Mouse (Mus musculus): ENCODE measurements around the gene Gp1bb. TPM values are rescaled to one million over a fixed set of nuclear protein-coding genes. Genes with fewer than 3 reads are reported as not detected.

Gp1bb gene
- polyA plus RNA-seq, 1 experiment from 2014 or later: 13.1 TPM

DNA sequence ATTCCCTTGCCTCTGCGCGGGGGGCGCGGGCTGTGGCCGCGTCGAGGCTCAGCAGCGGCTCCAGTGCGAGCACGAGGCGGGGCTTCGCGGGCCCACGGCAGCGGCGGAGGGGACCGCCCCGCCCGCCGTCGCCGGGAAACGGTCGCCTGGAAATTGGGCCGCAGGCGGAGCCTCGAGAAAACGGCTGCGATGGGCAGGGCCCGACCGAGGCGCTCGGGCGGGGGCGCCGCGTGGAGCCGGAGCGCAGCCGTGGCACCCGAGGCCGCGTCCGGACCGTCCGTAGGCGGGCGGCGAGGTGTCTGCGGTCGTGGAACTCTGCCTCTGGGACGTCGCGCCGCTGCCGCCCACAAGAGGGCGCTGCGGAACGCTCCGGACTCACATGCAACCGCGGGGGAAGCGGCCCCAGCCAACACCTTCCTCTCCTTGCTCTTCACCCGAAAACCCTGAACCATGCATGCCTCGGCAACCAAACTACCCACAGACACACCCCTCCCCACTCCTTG lies 4.2 kb upstream of the Gp1bb start, which contains the start of gene Gm49601:
Gm49601 (minus strand) TSS at position 52 of the 503 bp plus-strand sequence.
- H3K36me3 ChIP-seq (replicated peaks): peaks cover 39% of the 10 kb centered on the region
- peak within 1 kb of the TSS; percentile 94 for H3K4me2 ChIP-seq
- no peak within 1 kb of the TSS for H3K27ac ChIP-seq
- no peaks in the 10 kb centered on the region for H3K9me3 ChIP-seq
- peak; percentile 4 for ATAC-seq (replicated peaks)
- peaks cover 52% of the 10 kb centered on the region for H3K4me1 ChIP-seq
- H3K9ac ChIP-seq: peak within 1 kb of the TSS; percentile 45
- peaks cover 48% of the 10 kb centered on the region for H3K27me3 ChIP-seq (replicated peaks)
- H3K4me3 ChIP-seq: peak within 1 kb of the TSS; percentile 84
- WGBS: under 1% methylated on average over 61 of the region's 65 CpGs

DNA sequence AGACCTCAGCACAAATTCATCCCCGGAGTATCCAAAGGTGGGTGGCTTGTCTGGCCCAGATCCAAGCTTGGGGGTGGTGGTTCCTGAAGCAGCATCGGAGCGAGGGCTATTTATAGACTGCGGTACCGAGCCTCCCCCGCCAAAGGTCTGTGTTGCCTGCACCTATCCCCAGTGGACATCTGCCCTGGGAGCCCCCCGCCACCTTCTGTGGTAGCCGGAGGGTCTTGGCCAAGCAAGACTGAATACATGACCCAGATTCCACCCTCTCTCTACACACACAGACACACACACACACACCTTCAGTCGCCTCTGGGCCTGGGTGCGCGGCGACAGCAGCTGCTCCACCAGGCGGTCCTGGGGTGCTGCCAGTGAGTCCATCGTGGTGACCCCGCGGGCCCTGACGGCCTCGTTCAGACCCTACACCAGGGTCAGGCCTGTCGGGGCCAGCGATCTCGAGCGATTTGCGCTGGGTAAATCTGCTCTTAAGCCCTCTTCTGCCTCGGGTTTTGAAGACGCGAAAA lies 3.6 kb upstream of the Gp1bb start:
- no peak for ATAC-seq (replicated peaks)
- WGBS: 16% methylated on average over 26 of the region's 26 CpGs
- H3K4me3 ChIP-seq: peak overlapping the region; percentile 84

DNA sequence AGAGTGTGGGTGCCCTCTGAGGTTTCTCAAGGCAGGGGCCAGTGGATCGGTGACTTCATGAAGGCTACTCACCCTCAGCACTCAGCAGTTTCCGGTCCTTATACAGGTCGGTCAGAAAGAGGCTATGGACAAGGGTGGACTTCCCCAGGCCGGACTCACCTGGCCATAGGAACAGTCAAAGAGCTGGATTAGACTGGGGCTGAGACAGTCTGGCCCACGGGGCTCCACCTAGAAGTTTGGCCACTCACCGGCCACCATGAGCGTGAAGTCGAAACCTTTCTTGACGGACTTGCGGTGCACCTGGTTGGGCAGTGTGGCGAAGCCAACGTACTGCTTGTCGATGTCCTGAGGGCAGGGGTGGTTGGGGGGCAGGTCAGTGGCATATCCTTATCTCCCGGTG lies 2.9 kb upstream of the Gp1bb start:
- no peaks in the 10 kb centered on the region for H3K9me3 ChIP-seq
- H3K27me3 ChIP-seq (replicated peaks): peaks cover 61% of the 10 kb centered on the region
- peaks cover 59% of the 10 kb centered on the region for H3K4me1 ChIP-seq
- WGBS: 41% methylated on average over 14 of the region's 14 CpGs
- H3K4me2 ChIP-seq: no peak overlapping the region
- peaks cover 39% of the 10 kb centered on the region for H3K36me3 ChIP-seq (replicated peaks)
- no peak for ATAC-seq (replicated peaks)
- no peak overlapping the region for H3K9ac ChIP-seq
- H3K27ac ChIP-seq: no peak overlapping the region
- H3K4me3 ChIP-seq: no peak overlapping the region

More for the DNA sequence above, 3.6 kb upstream of the Gp1bb start:
- no peaks in the 10 kb centered on the region for H3K9me3 ChIP-seq
- peaks cover 54% of the 10 kb centered on the region for H3K27me3 ChIP-seq (replicated peaks)
- H3K4me1 ChIP-seq: peaks cover 58% of the 10 kb centered on the region
- no peak overlapping the region for H3K27ac ChIP-seq
- H3K4me2 ChIP-seq: peak overlapping the region; percentile 94
- peaks cover 39% of the 10 kb centered on the region for H3K36me3 ChIP-seq (replicated peaks)
- peak overlapping the region; percentile 45 for H3K9ac ChIP-seq

DNA sequence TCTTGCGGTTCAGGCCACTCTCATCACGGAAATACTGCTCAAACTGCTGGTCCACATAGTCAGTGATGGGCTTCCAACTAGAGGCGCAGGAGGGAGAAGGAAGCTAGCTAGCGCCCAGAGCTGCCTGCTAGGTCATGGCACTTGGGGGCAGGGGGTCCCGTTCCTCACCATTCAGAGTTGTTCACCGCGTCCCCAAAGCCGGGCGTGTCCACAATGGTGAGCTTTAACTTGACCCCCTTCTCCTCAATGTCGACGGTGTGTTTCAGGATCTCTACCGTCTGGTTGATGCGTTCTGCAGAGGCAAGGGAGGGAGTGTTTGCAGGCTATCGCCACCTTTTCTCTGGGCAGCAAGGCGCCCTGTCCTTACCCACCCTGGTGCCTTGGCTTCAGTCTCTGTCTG lies 2.4 kb upstream of the Gp1bb start:
- H3K9me3 ChIP-seq: no peaks in the 10 kb centered on the region
- H3K4me3 ChIP-seq: no peak overlapping the region
- peaks cover 57% of the 10 kb centered on the region for H3K4me1 ChIP-seq
- ATAC-seq (replicated peaks): no peak
- WGBS: 38% methylated on average over 15 of the region's 15 CpGs
- H3K27me3 ChIP-seq (replicated peaks): peaks cover 66% of the 10 kb centered on the region
- H3K9ac ChIP-seq: no peak overlapping the region
- H3K27ac ChIP-seq: no peak overlapping the region
- no peak overlapping the region for H3K4me2 ChIP-seq
- H3K36me3 ChIP-seq (replicated peaks): peaks cover 39% of the 10 kb centered on the region

DNA sequence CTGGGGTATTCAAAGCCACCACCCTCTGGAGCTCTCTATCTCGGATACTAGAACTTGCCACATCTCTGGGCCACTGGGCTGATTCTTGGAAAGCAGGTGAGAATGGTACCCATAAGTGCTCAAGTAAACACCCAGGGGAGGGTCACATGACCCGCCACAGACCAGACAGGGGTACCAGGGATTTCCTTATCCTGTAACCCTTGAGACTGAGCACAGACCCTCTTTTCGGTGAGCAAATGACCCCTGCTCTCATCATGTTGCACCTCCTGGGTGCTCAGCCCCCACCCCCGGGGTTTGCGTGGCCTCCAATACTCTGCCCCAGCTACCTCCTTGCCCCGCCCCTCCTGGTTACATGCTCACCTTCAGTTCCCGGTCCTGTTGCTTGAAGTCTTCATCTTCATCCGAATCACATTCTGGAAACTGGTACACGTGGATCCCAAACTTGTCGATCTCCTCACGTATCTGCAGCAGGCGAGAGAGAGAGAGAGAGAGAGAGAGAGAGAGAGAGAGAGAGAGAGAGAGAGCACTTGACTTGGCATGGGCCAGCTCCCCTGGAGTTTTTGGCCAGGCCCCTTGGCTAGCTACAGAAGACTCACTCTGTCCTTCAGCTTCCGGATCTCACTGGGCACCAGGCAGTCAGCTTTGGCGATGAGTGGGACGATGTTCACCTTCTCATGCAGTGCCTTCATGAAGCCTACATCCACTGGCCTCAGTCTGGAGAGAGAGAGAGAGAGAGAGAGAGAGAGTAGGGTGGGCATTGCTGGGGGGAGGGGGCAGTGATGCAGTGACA lies 1.7 kb upstream of the Gp1bb start:
- WGBS: 39% methylated on average over 15 of the region's 15 CpGs
- H3K9ac ChIP-seq: no peak overlapping the region
- H3K36me3 ChIP-seq (replicated peaks): peaks cover 39% of the 10 kb centered on the region
- no peak for ATAC-seq (replicated peaks)
- H3K4me2 ChIP-seq: no peak overlapping the region
- no peak overlapping the region for H3K4me3 ChIP-seq
- peaks cover 73% of the 10 kb centered on the region for H3K27me3 ChIP-seq (replicated peaks)
- H3K27ac ChIP-seq: no peak overlapping the region
- peaks cover 55% of the 10 kb centered on the region for H3K4me1 ChIP-seq
- no peaks in the 10 kb centered on the region for H3K9me3 ChIP-seq

DNA sequence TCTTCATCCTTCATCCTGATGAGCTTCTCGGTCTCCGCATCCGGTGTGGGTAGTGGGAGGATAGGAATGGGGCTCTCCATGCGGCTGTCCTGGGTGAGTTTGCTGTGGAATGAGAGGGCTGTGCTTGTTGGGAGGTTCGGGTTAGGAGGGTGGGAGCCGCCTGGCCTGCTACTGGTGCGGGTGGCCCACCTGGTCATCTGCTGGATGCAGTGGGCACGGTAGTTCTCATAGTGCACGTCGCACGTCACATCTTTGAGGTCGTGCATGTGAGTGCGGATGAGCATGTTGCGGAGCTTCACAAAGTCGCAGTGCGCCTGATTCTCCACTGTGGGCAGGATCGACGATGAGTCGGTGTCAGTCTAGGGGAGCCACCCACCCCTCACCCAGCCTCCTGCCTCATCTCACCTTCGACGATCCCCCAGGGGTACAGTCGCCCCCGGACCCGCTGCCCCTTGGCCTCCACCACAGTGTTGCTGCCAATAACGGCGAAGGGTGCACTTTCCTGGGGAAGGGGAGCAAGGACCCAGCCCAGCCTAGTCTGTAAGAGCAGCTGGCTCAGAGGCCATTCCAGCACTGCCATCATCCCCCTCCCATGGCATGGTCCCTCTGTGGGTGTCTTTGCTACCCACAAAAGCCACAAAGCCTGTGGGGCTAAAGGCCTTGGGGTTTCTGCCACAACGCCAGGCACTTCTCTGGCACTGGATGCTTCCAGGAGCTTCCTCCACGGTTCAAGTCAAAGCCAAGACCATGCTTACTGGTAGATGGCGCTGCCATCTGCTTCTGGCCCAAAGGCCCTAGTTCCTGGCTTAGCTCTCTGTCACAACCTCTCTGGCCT lies 930 bp upstream of the Gp1bb start:
- Histone ChIP-seq H3K27me3 (replicated peaks) (peaks cover 80% of the 10 kb centered on the region), H3K4me3 (no peak overlapping the region), H3K9me3 (no peaks in the 10 kb centered on the region), H3K4me2 (no peak overlapping the region), H3K9ac (no peak overlapping the region), H3K27ac (no peak overlapping the region), H3K36me3 (replicated peaks) (peaks cover 39% of the 10 kb centered on the region), H3K4me1 (peaks cover 47% of the 10 kb centered on the region)
- 38% methylated on average over 29 of the region's 29 CpGs for WGBS
- no peak for ATAC-seq (replicated peaks)

DNA sequence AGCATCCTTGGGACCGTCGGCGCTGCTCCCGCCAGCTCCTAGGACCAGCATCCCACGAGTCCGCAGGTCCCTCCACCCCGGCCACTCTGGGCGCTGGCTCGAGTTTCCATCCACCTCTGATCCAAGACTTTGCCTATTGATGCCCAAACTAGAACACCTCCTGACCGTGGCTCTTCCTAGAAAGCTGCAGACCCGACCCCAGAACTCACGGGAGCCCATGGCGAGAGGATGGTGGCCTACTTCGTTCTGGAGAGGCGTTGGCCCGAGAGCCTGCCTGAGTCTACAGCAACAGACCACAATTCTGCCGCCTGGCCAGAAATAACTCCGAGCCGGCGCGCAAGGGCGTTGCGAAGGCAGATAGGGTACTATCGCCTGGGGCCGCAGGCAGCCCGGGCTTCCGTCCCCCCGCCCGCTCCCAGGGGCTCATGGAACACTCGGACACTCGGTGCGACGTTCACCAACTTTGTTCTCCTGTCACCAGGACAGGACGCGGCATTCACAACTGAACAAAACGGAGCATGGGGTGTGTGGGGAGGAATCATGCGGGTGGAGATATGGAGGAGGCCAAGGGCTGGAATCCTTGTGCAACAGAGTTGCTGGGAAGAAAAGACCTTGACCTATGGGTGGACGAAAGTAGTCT lies 721 bp downstream of the Gp1bb start:
- Histone ChIP-seq H3K9me3 (no peaks in the 10 kb centered on the region), H3K4me2 (peak overlapping the region; percentile 57), H3K27ac (no peak overlapping the region), H3K27me3 (replicated peaks) (peaks cover 89% of the 10 kb centered on the region), H3K36me3 (replicated peaks) (peaks cover 39% of the 10 kb centered on the region), H3K9ac (no peak overlapping the region), H3K4me3 (peak overlapping the region; percentile 33), H3K4me1 (peaks cover 37% of the 10 kb centered on the region)
- WGBS: 13% methylated on average over 38 of the region's 38 CpGs
- 0 out of 2 replicates have a peak, but pooled peaks have one; percentile 1 for ATAC-seq (replicated peaks)

DNA sequence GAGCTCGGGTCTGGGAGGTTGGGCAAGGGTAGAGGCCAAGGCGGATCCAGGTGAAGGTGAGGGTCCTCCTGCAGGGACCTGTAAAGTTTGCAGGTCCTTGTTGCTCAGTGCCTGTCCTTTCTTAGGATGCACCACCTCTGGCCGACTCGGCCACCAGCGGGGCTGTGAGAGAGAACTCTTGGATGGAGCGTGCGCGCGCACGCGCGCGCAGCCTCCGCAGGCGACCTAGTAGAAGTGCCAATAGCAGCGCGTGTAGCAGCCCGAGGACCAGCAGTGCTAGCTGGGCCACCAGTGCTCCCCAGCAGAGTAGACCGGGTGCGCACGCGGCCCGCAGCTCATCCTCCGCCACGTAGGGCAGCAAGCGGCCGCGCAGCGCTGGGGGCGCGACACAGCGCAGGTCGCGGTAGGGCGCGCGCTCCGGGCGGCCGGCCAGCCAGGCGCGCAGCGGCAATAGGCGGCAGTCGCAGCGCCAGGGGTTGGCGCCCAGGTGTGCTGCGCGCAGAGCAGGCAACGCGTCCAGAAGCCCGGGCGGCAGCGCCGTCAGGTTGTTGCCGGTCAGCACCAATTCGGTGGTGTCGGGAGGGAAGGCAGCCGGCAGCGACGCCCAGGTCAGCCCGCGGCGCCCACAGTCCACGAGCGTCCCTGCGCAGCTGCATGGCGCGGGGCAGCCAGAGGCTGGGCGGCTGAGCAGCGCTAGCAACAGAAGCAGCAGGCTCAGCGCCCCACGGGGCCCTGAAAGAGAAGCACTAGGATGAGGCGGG lies 1.4 kb downstream of the Gp1bb start:
- no peaks in the 10 kb centered on the region for H3K9me3 ChIP-seq
- H3K36me3 ChIP-seq (replicated peaks): peaks cover 39% of the 10 kb centered on the region
- H3K4me3 ChIP-seq: peak overlapping the region; percentile 33
- H3K27ac ChIP-seq: no peak overlapping the region
- H3K4me2 ChIP-seq: peak overlapping the region; percentile 57
- H3K4me1 ChIP-seq: peaks cover 30% of the 10 kb centered on the region
- WGBS: 3% methylated on average over 74 of the region's 74 CpGs
- peaks cover 85% of the 10 kb centered on the region for H3K27me3 ChIP-seq (replicated peaks)
- peak; percentile 24 for ATAC-seq (replicated peaks)
- H3K9ac ChIP-seq: no peak overlapping the region

DNA sequence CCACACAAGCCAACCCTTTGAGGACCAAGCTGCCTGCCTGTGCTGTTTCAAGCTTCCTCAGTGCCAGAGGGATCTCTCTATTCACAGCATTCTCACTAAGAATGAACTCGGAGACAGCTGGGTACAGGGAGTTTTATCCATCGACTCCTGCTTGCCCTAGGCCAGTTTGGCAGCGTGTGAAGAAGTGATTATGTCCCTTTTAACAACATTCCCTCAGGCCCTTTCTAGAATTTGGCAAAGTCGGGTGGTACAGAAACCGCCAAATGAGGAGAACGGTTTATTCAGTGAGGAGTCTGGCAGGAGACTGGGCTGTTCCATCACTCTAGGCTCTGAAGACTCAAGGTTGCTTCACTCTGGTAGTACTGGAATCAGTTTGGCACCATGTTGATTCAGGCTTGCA lies 2.0 kb downstream of the Gp1bb start:
- H3K4me1 ChIP-seq: peaks cover 25% of the 10 kb centered on the region
- H3K27ac ChIP-seq: no peak overlapping the region
- H3K4me2 ChIP-seq: peak overlapping the region; percentile 57; the same call in 1 of the 2 replicates
- no peak overlapping the region for H3K4me3 ChIP-seq
- H3K9ac ChIP-seq: no peak overlapping the region
- no peak for ATAC-seq (replicated peaks)
- WGBS: 26% methylated on average over 6 of the region's 6 CpGs
- peaks cover 35% of the 10 kb centered on the region for H3K36me3 ChIP-seq (replicated peaks)
- no peaks in the 10 kb centered on the region for H3K9me3 ChIP-seq
- peaks cover 79% of the 10 kb centered on the region for H3K27me3 ChIP-seq (replicated peaks)

DNA sequence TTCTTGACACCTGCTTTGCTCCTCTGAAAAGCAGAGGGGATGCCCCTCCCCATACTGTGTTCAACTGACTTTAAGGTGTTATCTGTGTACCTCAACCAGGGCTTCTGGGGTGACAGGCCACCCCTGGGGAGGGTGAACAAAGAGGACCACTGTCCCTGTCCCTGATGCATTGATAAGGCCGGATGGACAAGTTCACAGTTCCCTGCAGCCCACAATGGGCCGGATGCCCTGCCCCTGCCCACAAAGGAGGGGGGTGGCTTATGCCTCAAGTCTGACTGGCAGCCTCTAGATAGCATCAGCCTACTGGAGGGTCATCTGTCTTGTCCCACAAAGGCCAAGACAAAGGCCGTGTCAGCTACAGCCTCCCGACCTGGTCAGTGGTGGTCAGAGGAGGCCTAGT lies 3.1 kb downstream of the Gp1bb start:
- WGBS: 45% methylated on average over 4 of the region's 4 CpGs
- no peak overlapping the region for H3K4me2 ChIP-seq
- peaks cover 25% of the 10 kb centered on the region for H3K36me3 ChIP-seq (replicated peaks)
- H3K4me3 ChIP-seq: no peak overlapping the region
- no peaks in the 10 kb centered on the region for H3K9me3 ChIP-seq
- no peak overlapping the region for H3K9ac ChIP-seq
- peaks cover 25% of the 10 kb centered on the region for H3K4me1 ChIP-seq
- peaks cover 68% of the 10 kb centered on the region for H3K27me3 ChIP-seq (replicated peaks)
- ATAC-seq (replicated peaks): no peak
- H3K27ac ChIP-seq: no peak overlapping the region

DNA sequence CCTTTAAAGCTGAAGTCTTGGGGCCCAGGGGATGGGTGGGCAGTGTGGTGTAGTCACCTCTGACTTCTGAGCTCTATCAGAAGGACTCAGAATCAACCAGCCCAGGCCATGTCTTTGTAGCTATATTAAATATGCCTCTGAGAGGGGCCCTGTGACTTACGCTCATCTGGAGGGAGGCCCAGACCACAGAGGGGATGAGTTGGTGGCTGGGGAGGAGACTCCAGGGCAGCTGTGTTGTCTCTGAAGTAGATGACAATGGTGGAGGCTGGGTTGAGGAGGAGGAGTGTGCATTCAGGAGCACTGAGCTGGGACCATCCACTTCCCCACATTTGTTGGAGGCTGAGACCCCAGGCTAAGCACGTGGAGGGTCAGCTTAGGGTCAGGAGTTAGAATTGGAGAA lies 3.9 kb downstream of the Gp1bb start:
- Histone ChIP-seq H3K9me3 (no peaks in the 10 kb centered on the region), H3K4me1 (peaks cover 25% of the 10 kb centered on the region), H3K4me2 (no peak overlapping the region), H3K27ac (no peak overlapping the region), H3K27me3 (replicated peaks) (peaks cover 60% of the 10 kb centered on the region), H3K4me3 (no peak overlapping the region), H3K36me3 (replicated peaks) (peaks cover 17% of the 10 kb centered on the region), H3K9ac (no peak overlapping the region)
- no peak; the same call in 1 of the 2 replicates for ATAC-seq (replicated peaks)
- 48% methylated on average over 2 of the region's 2 CpGs for WGBS
